Mouse (Mus musculus) urinary bladder, postnatal 4 days (tissue): ENCODE results near the gene Shc2.

Source experiments
- DNase-seq, 2 experiments: peaks; one replicate each; pipeline ENCODE4 v3.0.0; 2021 to 2022; ENCODE audit warnings: low spot score in 2 of 2

The Shc2 gene

DNA sequence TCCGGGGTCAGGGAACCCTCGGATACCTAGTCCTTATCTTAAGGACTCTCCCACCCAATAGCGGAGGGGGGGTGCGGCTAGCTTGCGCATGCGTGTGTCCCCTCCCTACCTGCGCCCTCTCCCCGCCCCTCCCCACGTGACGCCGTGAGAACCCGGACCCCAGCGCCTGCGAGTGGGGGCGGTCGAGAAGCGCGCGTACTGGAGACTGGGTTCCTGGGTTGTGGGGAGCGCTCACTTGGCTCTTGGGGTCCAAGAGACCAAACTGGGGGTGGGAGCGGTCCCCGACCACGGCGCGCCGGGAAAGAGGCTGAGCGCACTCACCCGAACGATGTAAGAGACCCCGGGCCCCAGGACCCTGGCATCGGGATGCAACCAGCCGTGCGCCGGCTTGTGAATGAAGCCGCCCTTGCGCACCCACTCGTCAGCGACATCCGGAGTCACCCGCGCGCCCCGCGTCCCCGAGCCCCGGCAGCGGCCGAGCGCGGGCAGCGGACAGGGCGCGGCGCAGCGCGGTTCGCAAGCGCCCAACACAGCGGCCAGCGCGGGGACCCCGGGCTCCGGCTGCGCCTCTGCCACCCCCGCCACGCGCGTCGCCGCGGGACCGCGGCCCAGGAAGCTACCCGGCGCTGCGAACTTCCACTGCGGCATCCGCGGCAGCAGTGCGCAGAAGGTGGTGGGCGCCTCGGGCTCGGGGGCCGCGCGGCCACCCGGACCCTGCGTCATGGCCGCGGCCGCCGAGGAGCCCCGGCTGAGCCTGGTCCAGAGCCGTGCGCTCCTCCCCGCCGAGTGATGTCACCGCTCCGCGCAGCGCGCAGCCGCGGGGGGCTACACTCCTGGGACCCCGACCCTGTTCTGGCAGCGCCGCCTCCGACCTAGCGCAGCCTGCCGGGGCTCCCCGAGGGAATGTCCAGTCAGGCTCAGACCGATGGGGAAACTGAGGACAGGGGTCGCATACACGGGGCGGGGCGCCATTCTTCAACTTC lies at the start of gene Shc2:
TSS of gene Shc2 (minus strand) at position 791 of the 983 bp plus-strand sequence.
- peak in 1 of 2 experiments; percentile 73 for DNase-seq

DNA sequence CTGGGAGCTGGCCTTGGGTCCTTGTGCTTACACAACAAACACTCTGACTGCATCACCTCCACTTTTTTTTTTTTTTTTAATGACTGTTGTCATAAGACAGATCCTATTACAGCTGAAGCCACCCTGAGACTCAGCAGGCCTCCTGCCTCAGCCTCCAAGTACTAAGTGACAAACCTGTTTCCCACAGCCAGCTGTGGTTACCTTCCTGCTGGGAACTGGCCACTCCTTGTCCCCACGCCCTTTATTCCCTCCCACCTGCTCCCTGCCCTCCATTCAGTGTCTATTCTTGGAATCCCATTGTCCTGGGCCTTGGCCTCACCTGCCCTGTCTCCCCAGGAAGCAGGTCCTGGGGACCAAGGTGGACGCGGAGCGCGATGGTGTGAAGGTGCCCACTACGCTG lies 49.8 kb upstream of the Shc2 start:
- DNase-seq: no peak

DNA sequence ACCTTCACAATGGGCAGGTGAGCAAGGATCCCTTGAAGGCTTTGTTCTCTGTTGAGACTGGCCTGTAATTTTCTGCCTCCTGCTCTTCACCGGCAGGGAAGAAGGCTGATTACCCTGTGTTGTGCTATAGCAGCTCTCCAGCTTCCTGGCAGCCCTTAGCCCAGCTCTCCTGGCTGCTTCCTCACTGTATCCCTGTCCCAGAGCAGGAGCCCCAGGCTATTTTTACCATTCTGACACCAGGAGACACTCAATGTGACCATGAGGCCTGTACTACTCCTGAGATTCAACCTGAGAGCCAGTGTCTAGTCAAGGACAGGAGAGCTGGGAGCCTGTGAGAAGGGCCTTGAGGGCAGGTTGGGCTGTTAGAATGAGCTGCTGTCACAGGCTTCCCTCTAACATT lies 49.0 kb upstream of the Shc2 start:
- DNase-seq: no peak

DNA sequence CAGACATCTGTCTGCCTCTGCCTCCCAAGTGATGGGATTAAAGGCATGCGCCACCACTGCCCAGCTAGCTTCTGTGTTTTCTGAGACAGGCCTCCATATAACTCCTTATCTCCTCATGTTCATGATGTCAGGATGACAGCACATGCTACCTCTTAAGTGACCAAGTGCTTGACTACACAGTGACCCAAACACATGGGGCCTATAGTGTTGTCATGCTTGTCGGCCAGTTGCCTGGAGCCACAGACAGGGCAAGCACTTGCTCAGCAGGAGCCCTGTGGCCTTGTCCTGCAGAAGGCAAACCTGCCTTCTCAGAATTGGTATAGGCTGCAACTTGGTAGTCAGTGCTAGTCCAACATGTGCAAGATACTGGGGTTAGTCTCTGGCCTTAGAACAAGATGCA lies 48.5 kb upstream of the Shc2 start:
- no peak for DNase-seq

DNA sequence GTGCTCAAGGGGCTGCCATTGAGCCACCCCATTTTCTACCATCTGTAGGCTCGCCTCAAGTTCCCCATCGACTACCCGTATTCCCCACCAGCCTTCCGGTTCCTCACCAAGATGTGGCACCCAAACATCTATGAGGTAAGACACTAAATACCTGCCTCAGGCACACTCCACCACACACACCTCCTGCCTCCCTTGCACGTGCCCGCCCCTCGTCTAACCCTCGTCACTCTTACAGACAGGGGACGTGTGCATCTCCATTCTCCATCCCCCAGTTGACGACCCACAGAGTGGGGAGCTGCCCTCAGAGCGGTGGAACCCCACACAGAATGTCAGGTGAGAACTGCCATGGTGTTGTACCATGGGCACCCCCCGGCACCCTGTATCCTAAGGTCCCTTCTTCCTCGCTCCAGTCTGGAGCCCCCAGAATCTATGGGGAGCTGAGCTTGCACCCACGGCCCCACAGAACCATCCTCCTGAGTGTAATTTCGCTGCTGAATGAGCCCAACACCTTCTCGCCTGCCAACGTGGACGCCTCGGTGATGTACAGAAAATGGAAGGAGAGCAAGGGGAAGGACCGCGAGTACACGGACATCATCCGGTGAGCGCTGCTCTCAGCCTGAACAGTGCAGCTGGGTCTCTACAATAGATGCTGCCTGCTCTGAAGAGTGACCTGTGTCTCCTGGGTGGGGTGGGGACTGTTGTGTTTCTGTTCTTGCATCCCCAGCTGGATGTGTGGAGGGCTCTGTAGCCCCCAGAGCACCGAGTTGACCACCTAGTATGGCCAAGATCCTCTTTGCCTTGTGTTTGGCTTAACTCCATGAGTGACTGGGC lies 47.3 kb upstream of the Shc2 start:
- DNase-seq: no peak

DNA sequence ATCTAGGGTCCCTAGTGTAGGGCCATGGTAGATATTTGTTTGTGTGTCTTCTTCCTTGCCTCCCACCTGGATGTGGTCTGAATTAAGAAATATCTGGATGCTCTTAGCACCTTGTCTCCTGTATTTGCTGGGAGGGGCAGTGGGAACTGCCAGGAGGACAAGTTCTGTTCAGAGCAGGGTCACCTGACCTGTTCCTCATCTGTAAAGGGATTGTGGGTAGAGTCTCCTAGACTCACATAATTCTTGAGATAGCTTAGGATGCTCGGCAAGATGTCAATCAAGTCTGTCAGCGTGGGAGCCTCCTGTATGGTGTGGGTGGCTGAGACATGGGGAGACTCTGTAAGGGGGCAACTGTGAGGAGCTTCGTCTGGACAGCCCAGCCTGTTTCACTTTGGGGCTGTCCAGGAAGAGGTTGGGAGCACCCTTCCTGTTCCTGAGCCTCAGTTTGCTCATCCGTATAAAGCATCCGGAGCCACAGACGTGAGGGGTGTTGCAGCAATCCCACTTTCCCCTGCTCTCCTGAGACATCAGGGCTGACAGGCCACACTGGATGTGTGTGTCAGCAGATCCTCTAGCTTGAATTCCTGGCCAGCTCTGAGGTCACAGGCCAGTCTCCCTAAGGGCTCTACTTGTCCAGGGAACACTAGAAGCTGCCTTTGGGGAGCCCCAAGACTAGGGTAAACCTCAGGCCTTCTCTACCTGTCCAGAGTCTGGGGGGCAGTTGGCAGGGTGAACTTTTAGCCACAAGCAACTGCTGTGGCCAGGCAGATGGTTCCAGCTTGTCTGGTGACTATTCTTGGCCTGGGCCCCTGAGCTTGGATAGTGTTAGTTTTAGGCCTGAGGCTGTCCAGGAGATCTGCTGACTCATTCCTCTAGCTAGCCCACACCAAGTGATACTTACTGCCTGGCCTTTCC lies 46.3 kb upstream of the Shc2 start:
- DNase-seq: no peak

DNA sequence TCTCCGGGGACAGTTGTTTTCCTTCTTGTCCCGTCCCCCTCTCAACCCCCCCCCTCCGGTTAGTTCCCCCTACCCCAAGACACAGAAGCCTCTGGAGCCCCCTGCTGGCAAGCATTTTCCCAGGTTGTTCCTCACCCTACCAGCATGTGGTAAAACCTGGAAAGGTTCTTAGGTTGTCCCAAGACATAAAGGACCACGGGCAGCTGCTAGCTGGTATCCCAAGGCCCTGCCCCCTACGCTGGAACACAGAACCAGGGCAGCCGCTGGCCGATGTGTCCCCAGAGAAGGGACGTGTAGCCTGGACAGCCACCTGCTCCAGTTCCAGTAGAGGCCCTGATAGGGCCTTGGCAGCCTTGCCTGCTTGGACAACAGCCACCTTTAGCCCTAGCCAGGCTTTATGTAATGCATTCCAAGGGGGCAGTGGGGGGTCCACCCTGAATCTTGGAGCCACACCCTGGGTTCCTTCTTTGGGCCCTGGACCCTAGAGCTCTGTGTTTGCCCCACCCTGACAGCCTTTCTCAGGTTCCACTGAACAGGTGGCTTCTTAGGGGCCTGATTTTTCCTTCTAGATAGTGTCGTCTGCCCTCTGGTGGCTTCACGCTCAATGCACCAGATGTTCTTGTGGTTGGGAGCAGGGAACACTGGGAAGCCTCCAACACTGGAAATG lies 45.3 kb upstream of the Shc2 start:
- peak; percentile 51 to 79 for DNase-seq

DNA sequence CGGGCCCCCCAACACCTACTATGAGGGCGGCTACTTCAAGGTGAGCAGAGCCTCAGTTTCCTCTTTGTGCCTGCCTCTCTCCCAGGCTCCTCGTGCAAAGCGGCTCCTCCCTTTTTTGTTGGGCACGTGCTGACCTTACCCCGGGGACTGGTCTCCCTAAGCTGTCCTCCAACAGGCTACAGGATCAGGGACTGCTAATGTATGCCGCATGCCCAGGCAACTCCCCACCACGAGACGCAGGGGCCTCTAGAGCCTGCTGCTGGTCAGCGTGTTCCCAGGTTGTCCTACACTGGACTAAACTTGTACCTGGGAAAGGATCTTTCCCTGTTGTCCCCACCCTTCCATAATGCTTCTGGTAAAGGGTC lies 44.8 kb upstream of the Shc2 start:
- DNase-seq: peak in 1 of 2 experiments; percentile 33

DNA sequence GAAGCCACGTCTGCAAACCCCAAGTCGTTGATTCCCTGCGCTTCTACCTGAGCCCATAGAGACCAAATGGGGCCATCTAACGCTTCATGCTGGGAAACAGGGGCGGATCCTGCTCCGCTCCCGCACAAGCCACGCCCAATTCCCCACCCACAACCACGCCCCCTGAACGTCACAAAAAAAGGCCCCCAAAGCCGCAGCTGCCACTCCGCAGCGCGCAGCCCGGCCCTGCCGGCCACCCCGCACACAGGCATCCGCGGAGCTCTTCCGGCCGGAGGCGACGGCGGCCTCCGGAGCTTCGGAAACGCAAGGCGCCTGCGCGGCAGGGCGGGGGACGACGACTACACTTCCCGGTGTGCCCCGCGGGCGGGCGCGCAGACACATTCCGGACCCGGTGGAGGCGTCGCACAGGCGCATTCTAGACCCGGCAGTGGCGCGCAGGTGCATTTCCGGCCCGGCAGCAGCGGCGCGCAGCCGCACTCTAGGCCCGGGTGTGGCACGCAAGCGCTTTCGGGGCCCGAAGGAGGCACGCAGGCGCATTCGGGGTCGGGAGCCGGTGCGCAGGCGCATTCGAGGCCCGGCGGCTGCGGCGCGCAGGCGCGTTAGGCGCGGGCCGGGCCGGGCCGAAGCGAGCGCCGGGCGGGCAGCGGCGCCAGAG lies 44.0 kb upstream of the Shc2 start, which contains the start of gene Cdc34:
TSS of gene Cdc34 (plus strand) at position 605 of the 655 bp plus-strand sequence.
- peak; percentile 98 to 100 for DNase-seq

DNA sequence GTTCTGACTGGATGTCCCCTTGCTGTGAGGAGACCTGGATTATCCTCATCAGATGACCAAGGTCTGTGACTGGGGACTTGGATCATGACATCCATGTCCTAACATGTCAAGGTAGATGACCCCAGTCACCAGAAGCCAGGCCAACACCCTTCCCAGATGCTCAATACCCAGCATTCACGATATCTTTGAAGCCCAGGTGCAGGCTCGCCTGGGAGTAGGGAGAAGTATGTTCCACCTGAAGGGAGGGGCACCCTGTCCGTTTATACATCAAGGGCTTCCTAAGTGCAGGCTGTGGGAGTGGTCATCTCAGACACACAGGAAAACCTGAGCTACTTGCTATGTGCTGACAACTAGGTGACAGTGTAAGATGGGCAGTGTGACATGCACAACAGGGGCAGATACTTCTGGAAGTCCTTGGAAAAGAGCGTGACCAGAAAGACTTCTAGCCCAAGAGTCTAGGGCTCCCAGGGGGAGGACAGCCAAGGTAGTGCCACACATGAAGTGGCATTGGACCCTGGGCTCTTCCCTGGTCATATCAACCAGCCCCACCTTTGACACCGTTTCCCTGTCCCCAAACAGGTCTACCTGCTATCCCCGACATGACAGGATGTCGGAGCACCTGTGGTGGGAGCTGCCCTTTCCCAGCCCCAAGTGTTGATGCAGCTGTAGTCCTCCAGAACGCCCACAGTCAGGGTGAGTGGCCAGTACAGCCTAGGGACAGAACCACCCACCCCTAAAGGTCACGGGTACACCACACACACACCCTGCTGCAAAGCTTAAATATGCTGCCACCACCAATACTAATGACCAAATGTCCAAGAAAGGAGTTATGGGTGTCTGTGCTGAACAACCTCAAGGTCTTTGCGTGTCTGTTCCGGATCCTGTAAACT lies 43.1 kb upstream of the Shc2 start:
- DNase-seq: no peak

DNA sequence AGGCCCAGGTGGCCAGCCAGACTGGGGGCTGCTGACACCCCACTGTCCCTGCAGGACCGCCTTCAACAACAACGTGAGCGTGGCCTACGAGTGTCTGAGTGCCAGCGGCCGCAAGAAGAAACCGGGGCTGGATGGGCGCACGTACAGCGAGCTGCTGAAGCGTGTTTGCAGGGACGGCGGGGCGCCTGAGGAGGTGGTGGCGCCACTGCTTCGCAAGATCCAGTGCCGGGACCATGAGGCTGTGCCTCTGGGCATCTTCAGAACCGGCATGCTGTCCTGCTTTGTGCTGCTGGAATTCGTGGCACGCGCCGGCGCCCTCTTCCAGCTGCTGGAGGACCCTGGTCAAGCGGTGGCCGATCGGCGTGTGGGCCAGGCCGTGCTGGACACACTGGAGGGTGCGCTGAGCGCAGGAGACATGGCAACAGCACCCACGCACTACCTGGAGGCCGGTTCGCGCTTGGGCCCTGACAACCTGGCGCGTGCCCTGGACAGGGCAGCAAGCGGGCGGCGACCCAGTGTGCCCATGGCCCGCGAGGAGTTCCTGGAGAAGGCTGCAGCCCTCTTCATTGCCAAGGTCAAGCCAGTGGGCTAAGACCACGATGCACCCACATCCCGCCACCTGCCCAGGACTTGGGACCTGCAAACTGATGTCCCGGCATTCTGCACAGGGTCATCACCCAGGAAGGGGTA lies 37.8 kb upstream of the Shc2 start:
- no peak for DNase-seq

DNA sequence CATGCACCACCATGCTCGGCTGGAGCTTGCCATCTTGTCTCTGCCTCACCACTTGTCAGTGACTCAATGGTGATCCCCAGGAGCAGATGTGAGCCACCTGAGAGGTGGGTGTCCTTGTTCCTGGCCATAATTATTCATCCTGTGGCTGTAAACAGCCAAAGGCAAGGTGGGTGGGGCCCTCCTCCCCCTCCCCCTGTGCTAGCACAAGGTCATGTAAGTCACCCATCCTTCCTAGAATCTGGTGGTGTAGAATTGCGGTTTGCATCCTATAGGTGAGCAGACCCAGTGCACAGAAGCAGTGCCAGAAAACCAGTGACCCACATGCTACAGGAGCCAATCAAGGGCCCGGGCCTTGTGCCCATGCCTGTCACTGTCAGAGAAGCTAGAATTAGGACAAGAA lies 35.3 kb upstream of the Shc2 start:
- no peak for DNase-seq

DNA sequence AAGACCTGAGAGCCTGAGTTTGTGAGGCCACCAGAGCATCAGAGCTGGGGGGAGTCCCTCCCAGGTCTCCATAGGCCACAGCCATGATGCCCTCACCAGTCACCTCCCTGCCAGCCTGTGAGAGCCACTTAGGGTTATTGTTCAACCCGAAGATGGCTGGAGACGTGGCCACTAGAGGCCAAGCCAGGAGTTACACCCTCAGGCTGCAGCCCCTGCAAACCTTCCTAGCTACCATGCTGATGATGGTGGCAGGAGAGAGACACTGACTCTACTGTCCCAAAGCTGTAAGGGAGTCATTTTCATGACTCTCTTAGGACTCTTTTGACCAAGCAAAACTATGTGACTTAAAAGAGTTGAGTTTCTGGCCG lies 34.4 kb upstream of the Shc2 start:
- DNase-seq: no peak

DNA sequence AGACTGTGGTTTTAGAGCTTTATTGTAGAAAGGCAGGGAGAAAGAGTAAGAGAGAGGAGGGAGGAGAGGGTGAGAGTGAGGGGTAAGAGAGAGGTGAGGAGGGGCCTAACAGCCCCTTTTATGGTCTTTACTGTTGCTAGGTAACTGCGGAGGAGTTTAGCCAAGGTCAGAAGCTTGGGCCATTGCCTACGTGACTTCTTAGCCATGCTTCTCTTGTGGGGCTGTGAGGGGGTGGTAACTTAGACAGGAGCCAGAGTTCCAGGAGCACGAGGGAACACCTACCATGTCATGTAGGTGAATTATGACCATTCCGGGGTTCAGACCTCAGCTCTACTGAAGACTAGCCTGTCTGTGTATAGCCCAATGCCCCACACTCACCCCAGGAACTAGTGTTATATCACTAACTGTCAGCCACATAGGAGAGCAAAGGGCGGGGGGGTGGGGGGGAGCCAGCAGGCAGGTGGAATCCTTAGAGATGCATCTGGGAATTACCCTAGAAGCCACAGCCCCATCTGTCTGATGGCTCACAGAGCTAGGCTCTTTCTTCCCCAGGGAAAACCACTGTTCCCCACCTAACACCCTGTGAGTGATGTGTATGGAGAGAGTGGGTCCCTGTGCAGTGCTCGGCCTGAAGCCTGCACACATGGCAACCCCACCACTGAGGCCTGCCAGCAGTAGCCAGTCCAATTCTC lies 33.8 kb upstream of the Shc2 start:
- no peak for DNase-seq

DNA sequence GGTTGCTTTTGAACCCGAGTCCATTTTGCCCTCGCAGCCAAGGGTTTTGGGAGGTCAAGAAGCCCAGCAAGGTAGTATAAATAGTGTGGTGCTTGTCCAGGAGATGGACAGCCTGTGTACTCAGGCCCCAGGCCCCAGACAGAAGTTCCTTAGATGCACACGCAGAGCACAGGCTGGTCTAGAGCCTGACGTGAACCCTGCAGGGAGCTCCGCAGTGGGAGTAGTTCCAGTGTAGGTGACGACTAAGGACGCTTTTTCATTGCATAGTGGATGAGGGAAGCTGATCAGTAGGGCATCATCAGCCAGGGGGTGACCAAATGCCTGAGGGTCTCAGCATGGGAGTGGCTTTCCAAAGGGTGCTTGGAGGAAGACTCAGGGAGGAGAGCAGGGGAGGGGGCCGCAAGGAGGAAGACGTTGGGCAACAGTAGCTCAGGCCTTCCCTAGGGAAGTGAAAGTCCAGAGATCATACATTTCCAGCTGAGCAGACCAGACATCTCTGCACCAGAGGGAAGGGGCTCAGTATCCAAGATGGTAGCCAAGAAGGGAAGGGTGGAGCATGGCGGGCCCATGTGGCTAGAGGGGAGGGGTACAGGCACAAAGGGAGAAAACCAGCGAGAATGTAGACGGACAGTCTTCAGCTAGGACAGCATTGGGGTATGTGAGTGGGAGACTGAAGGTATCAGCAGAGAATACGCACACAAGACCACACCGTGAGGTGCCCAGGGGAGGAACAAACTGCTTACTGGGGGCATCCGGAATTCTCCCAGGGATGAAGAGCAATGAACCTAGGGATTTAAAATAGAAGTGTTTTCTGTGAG lies 32.6 kb upstream of the Shc2 start:
- DNase-seq: no peak

DNA sequence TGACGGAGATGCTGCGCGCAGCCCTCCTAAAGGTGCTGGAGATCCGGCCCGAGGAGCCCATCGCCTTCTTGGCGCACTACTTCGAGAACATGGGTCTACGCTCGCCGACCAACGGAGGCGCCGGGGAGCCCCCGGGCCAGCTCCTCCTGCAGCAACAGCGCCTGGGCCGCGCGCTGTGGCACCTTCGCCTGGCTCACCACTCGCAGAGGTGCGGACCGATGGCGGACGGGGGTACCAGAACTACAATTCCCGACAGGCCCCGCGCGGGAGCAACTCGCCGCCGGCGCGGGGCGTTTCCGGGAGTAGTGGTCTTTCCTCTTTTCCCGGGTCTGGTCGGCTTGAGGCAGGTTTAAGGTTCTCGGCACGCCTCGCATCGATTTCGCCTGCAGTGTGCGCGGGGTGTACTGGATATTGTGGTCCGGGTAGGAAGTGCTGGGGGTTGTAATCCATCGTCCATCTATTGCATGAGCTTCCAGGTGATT lies 31.9 kb upstream of the Shc2 start:
- peak; percentile 61 to 74 for DNase-seq
